Mouse (Mus musculus): Measurements from ENCODE around the gene Lmx1b.

DNA sequence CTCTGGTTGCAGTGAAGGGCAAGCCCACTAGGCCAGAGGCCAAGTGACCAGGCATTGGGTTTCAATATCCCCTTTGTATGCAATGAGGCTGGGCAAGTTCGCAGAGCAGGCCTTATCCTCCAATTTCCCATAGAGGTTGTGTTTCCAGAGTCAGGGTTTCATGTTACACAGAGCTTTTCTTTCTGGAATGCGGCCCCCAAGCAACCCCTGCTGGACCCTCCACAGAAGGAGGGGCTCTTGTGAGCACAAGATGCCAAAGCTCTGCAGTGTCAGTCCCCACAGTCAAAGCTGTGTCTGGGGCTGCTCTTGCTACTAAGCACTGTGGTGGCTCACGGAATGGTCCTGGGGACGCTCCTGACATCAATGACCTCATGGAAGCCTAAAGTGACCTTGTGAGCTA, 8.6 kb upstream of the Lmx1b start:
- TF ChIP-seq POLR2A (IDR thresholded peaks at IDR 0.05; ENCODE audit: low read depth, low read length): no peak
- no peak for TF ChIP-seq CTCF (IDR thresholded peaks at IDR 0.05; ENCODE audit: extremely low read depth, insufficient read depth, insufficient read length, insufficient replicate concordance)
